Mouse (Mus musculus) megakaryocyte, embryonic 14.5 days (primary cell): ENCODE data around the gene Dusp22.

Experiments used
- FLI1 ChIP-seq: IDR thresholded peaks from 2 replicates; pipeline ENCODE4 v1.6.1; 2012; ENCODE audit warnings: low read length, inconsistent platforms, mixed read lengths
- GATA1 ChIP-seq: IDR thresholded peaks from 3 replicates; pipeline ENCODE4 v1.6.1; 2012; ENCODE audit warnings: mixed read lengths, low read length, inconsistent platforms, borderline replicate concordance

GRCm38 (mm10) chr13:30723858-30724257 is 64.1 kb downstream of the Dusp22 start:
- TF ChIP-seq GATA1 (no peak), FLI1 (no peak)
